Mouse (Mus musculus) spleen, adult 2 months (tissue): Measurements from ENCODE around the gene Wdr70. TPM values are rescaled to one million over a fixed set of nuclear protein-coding genes. Genes with fewer than 3 reads are reported as not detected.
"Not testable (repeated sequence)": the region's sequence is repeated elsewhere in the genome, so short reads cannot be mapped to it uniquely, and the experiment has no call there.

Source experiments
- DNase-seq, 2 experiments: peaks; one replicate each; pipeline versions ENCODE4 v3.0.0 to v3.0.0-alpha.2; 2012 to 2021; ENCODE audit warnings: low spot score in 2 of 2, low read depth in 1 of 2
- H3K27ac ChIP-seq: fragments of 200-500 bp; 2 replicates; pipeline ENCODE4 v1.5.1; 2012; ENCODE audit warnings: low read length, inconsistent platforms; ENCODE audit not compliant: insufficient read depth
- H3K27me3 ChIP-seq: fragments of 200-500 bp; 2 replicates; pipeline ENCODE4 v1.6.1; 2012; ENCODE audit warnings: mild to moderate bottlenecking, moderate library complexity, low read length, inconsistent platforms; ENCODE audit not compliant: control insufficient read depth, insufficient read depth
- H3K36me3 ChIP-seq: fragments of 200-500 bp; 2 replicates; pipeline ENCODE4 v1.6.1; 2012; ENCODE audit warnings: mild to moderate bottlenecking, low read length, inconsistent platforms; ENCODE audit not compliant: control insufficient read depth, insufficient read depth
- H3K4me1 ChIP-seq: fragments of 200-500 bp; 2 replicates; pipeline ENCODE4 v1.6.1; 2011; ENCODE audit warnings: inconsistent platforms; ENCODE audit not compliant: control insufficient read depth, insufficient read depth, insufficient read length
- H3K4me3 ChIP-seq: fragments of 200-500 bp; 2 replicates; pipeline ENCODE4 v1.5.1; 2011; ENCODE audit warnings: mild to moderate bottlenecking, inconsistent platforms; ENCODE audit not compliant: insufficient read depth, insufficient read length; ENCODE audit errors: extremely low read depth
- CTCF ChIP-seq: fragments of 200-500 bp; IDR thresholded peaks from 2 replicates; pipeline ENCODE4 v1.5.1; 2011; ENCODE audit warnings: mild to moderate bottlenecking, inconsistent platforms; ENCODE audit not compliant: insufficient read depth, insufficient read length, insufficient replicate concordance; ENCODE audit errors: extremely low read depth
- POLR2A ChIP-seq: fragments of 200-500 bp; IDR thresholded peaks from 2 replicates; pipeline ENCODE4 v1.6.1; 2011; ENCODE audit warnings: low read depth, low read length, inconsistent platforms
- WGBS: fragments of 180-500 bp; shearing (Covaris S2); methylation state at CpG from one replicate; pipeline ENCODE4 v1.1.7; 2018; 5-methylcytosine and 5-hydroxymethylcytosine counted together
- polyA plus RNA-seq: library from polyadenylated mRNA; depleted of rRNA; stranded (reverse); fragments of >200 nt; gene quantifications from 2 replicates; pipeline ENCODE4 v1.2.3, GENCODE M21; 2012

Gene Wdr70
- polyA plus RNA-seq, 1 experiment: 6.6 TPM

DNA sequence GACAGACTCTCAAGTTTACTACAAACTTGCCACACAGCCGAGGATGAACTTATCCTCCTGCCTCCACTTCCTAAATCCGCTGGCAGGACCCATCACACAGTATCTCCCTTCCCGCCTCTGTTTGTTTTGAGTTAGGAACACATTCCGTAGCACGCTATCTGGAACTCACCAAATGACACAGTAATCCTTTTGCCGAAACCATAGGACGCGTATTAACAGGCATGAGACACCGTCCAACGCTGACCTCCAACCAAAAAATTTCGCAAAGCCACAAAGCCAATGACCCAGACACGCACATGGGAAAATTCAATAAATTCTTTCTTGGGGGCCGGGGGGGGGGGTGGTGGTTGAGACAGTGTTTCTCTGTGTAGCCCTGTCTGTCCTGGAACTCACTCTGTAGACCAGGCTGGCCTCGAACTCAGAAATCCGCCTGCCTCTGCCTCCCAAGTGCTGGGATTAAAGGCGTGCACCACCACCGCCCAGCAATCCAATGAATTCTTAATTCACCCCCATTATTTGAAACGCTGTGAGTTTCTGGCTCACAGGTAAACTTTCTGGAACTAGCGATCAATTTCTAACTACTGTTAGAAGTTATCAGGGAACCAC, 9.5 kb upstream of the Wdr70 start:
- Histone ChIP-seq H3K27ac (no peak overlapping the region), H3K4me3 (peak overlapping the region; percentile 88), H3K27me3 (no peaks in the 10 kb centered on the region), H3K36me3 (peaks cover 5% of the 10 kb centered on the region), H3K4me1 (peaks cover 3% of the 10 kb centered on the region; the same call in 1 of the 2 replicates)
- TF ChIP-seq CTCF (no peak), POLR2A (no peak)
- no peak for DNase-seq
- WGBS: 60% methylated on average over 19 of the region's 19 CpGs

DNA sequence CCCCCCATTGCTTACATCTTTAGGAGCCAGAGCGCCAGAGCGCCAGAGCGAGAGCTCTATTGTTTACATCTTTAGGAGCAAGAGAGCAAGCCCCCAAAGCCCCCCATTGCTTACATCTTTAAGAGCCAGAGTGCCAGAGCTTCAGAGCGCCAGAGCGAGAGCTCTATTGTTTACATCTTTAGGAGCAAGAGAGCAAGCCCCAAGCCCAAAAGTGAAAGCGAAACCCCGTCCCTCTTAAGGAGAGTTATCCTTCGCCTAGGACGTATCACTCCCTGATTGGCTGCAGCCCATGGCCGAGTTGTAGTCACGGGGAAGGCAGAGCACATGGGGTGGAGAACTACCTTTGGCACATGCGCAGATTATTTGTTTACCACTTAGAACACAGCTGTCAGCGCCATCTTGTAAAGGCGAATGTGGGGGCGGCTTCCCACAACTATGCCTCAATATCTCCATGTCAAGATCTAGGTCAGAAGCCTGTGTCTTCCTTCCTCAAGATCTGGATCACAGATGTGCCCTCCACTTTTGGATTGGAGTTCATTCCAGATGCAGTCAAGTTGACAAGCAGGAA, 3.0 kb upstream of the Wdr70 start:
- H3K27ac ChIP-seq, H3K4me3 ChIP-seq: not testable (repeated sequence)
- 92% methylated on average over 15 of the region's 15 CpGs for WGBS

DNA sequence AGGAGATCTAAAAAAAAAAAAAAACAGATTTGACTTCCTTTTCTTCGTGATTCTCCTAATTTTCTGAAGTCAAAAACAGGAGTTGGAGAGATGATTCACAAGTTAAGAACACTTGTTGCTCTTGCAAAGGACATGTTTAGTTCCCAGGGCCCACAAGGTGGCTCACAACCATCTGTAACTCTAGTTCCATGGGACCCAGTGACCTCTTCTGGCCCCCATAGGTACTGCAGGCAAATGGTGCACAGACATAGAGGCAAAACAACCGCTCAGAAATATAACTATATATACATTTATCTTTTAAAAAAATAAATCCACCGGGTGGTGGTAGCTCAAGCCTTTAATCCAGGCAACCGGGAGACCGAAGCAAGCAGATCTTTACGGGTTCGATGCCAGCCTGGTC, 1.2 kb downstream of the Wdr70 start:
- 27% methylated on average over 7 of the region's 7 CpGs for WGBS

More for the DNA sequence above, 3.0 kb upstream of the Wdr70 start:
- not testable (repeated sequence) for H3K27me3 ChIP-seq, H3K36me3 ChIP-seq, H3K4me1 ChIP-seq, DNase-seq

DNA sequence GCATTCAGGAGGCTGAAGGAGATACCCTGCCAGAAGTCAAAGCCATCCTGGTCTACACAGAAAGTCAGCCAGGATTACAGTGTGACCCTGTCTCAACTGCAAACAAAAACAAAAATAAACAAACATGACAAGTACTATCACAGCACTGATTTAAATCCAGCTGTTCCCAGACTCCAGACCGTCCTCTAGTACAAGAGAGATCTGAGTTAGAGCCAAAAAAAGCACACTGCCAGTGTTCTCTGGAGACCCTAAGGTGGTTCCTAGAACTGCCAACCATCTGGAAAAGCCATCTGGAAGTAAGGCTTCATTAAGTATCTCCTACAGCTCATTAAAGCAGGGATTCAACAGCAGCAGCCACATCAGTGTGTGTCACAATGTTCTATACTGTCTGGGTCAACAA, 6.3 kb downstream of the Wdr70 start:
- not testable (repeated sequence) for DNase-seq, H3K4me1 ChIP-seq, H3K4me3 ChIP-seq, H3K27me3 ChIP-seq, H3K27ac ChIP-seq
- 97% methylated on average over 1 of the region's 1 CpGs for WGBS
- H3K36me3 ChIP-seq: peaks cover 12% of the 10 kb centered on the region

More for the DNA sequence above, 1.2 kb downstream of the Wdr70 start:
- DNase-seq: peak; percentile 71 to 73
- Histone ChIP-seq H3K36me3 (peaks cover 2% of the 10 kb centered on the region), H3K27me3 (no peaks in the 10 kb centered on the region), H3K4me3 (no peak overlapping the region), H3K4me1 (no peaks in the 10 kb centered on the region; the same call in 1 of the 2 replicates), H3K27ac (no peak overlapping the region)
- no peak for TF ChIP-seq POLR2A
- TF ChIP-seq CTCF: peak; percentile 41; the same call in 1 of the 2 replicates

DNA sequence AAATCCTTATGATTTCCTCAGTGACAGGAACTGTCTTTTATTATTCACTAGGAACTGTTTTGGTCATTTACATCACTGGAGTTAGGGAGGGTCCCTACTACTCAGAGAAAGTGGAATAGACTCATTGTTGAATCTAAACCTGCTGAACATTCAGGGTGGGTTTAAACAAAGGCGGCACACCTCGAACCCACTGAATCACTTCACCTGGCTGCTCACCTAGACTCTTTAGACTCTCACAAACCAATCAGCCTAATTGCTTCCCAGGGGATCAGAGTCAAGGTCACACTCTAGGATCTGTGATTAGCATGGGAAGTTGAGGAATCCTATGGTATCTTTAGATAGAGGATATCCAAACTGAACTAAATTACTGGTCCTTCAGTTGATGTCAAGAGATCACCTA, 8.3 kb downstream of the Wdr70 start:
- no peaks in the 10 kb centered on the region for H3K4me1 ChIP-seq
- DNase-seq: no peak
- no peak overlapping the region for H3K27ac ChIP-seq
- TF ChIP-seq POLR2A (no peak), CTCF (no peak)
- peaks cover 12% of the 10 kb centered on the region for H3K36me3 ChIP-seq
- H3K4me3 ChIP-seq: no peak overlapping the region
- 96% methylated on average over 2 of the region's 2 CpGs for WGBS
- H3K27me3 ChIP-seq: no peaks in the 10 kb centered on the region

DNA sequence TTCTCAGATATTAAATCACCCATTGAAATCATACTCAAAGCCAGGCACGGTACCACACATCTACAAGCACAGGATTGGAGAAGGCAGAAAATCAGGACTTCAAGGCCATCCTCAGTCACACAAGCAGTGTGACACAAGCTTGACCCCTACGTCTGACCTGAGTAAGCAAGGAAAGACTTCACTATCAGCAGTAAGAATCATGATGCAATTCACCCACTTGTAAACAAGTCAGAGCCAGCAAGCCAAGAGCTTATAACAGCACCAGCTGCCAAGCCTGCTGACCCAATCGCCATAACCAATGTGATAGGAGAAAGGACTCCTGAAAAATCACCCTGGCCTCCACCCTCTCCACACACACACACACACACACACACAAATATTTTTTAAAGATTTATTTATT, 10.3 kb downstream of the Wdr70 start:
- H3K4me1 ChIP-seq: no peaks in the 10 kb centered on the region
- TF ChIP-seq POLR2A (no peak), CTCF (no peak)
- H3K4me3 ChIP-seq: no peak overlapping the region
- H3K27me3 ChIP-seq: no peaks in the 10 kb centered on the region
- WGBS: 87% methylated on average over 3 of the region's 3 CpGs
- no peak overlapping the region for H3K27ac ChIP-seq
- DNase-seq: no peak
- peaks cover 12% of the 10 kb centered on the region for H3K36me3 ChIP-seq

DNA sequence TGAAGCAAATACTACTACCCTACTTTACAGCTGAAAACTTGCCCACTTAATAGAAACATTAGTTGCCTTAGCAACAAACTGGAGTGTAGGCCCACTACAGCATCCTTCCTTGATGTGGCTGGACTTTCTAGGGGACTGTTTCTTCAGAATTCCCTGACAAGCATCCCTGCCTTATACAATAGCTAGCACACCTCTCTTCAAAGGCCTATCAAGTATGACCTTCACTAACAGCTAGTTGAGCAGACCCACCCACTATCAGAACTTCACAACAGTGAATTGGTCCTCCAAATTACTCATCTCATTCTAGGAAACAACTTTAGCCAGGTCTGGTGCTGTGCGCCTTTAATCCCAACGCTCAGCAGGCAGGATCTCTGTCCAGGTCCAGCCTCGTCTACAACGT, 11.7 kb downstream of the Wdr70 start:
- H3K27me3 ChIP-seq: no peaks in the 10 kb centered on the region
- WGBS: 95% methylated on average over 4 of the region's 4 CpGs

More for the DNA sequence above, 11.7 kb downstream of the Wdr70 start:
- TF ChIP-seq POLR2A: no peak
- TF ChIP-seq CTCF: no peak
- DNase-seq: no peak
- H3K4me3 ChIP-seq: no peak overlapping the region
- peaks cover 10% of the 10 kb centered on the region for H3K36me3 ChIP-seq
- H3K4me1 ChIP-seq: no peaks in the 10 kb centered on the region
- no peak overlapping the region for H3K27ac ChIP-seq
